Mouse (Mus musculus) thymus, postnatal 4 days (tissue): Measurements from ENCODE around the gene Ilkap.

Source experiments
- DNase-seq: peaks from one replicate; pipeline ENCODE4 v3.0.0; 2021

The Ilkap gene

DNA sequence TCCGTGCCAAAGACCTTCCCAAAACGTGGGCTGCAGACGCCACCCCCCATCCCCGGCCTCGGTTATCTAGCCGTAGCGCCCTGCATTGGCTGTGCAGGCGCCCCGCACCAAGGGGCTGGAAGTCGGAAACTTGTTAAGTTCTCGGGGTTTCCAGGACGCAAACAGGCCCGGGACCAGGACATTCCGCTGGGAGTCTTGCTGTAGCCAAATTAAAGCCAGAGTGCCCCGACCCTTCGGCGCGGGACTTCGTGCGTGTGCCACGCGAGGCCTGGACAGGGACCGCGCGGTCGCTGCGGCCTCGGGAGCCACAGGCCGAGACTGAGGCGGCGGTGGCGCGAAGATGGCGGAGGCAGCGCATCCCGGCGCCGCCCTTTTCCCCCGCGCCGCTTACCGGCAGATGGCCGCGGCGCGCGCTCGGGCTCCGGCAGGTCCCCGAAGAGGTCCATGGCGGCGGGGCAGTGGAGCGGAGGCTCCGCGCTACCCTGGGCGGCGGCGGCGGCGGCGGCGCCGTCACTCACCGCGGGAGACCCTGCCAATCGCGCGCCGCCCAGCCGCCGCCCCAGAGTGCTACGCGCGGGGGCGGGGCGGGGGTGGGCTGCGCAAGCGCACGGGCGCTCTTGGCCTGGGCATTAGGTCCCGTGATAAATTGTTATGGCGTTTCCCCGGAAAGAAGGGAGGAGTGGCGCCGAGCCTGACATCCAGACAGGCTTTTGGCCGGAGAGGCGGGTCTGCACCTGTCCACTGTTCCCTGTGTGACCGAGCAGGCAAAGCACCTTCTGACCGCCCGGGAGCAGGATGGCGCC, at the start of gene Ilkap:
Gene Ilkap, minus strand, starts transcription at position 556 of the 803 bp plus-strand sequence.
- DNase-seq: peak; percentile 87

DNA sequence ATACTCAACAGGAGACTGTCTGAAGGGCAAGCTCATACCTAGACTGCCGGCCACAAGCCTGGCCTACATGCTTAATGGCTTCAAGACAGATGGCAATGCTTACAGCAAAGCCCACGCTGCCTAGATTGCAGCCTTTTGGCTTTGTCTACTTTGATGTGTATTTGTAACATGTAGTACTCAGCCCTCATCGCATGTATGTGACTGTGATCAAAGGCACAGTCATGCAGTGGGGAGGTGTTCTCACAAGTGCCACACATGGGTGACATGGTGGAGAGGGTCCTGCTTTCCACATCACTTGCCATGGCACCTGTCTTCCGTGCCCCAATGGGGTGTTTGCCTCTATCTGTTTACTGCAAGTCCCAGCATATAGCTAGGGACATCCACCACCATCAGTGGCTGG, 47.9 kb upstream of the Ilkap start:
- no peak for DNase-seq

DNA sequence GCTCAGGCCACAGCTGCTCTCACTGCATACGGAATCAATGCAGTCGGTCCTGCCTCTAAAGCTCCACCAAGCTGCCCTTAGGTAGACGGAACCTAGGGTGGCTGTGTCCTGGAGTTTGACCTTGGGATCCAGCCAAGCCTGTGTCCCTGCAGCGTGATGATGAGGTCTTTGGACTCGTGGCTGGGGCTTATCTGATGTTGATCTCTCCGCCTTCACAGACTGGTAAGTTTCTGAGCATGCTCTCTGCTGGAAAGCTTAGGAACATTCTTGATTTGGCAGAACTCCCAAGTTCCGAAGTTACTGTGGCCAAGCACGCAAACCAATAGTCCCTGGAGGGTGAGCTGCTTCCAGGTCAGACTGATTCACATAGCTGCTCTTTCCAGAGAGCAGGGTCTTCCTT, 47.4 kb upstream of the Ilkap start:
- DNase-seq: no peak

DNA sequence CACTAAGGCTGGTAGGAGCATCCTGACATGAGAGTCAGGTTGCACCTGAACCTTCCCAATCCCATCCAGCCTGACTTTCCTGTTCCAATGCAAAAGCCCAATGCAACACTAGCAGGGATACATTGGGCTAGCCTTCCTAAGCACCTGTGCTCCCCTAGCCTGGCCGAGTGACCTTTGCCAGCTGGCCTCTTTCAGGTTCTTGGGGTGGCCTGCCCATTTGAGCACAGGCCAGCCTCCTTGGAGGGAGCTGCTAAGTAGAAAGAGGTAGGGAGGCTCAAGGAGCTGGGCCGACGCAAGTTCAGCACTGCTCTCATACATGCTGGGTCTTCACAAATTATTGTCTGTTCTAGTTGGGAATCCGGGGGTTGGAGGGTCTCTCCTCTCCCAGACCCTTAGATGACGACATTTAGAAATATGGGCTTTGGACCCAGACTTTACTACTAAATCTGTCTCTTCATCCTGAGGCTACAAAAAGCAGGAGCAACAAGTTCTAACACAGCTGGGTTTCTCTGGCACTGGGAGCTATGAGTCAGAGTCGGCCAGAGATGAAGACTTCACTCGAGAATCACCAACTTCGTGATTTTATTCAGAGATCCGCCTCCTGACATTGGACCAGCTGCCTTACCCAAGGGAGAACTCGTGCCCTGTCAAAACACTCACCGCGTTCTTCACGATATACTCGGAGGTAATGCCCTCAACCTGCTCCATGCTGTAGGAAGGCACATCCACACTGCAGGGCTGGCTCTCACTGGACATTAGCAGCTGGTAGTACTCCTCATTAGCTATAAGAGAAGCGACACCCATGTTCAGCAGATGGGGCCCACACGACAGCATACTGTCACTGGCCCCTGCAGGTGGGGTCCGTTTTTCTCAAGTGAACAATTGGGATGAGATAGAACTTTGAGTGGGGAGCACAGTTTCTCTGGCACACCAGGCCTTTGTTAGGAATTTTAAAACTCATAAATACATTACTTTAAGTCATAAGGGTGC, 46.5 kb upstream of the Ilkap start:
- DNase-seq: no peak

DNA sequence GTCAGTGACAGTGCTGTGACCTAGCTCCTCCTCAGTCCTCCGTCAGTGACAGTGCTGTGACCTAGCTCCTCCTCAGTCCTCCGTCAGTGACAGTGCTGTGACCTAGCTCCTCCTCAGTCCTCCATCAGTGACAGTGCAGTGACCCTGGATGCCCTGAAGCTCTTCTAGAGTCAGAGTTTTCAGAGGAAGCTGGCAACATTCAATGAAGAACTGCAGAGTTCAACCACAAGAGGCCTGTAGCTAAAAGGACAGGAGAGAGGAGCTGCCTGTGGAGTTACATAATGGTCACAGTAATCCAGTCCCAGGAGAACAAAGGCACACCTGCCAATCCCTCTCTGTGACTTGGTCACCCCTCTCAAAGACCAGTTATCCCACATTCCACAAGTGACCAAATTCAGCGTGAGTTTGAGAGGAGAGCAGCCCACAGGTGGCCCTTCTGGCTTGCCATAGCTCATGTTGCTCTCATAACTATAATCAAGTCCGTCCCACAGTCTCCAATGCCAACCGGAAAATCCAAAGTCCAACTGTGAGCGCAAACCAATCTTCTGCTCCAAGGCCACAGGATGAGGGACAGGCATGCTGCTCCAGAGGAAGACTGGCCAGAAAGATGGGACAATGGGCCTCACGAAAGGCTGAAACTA, 43.9 kb upstream of the Ilkap start:
- DNase-seq: no peak

DNA sequence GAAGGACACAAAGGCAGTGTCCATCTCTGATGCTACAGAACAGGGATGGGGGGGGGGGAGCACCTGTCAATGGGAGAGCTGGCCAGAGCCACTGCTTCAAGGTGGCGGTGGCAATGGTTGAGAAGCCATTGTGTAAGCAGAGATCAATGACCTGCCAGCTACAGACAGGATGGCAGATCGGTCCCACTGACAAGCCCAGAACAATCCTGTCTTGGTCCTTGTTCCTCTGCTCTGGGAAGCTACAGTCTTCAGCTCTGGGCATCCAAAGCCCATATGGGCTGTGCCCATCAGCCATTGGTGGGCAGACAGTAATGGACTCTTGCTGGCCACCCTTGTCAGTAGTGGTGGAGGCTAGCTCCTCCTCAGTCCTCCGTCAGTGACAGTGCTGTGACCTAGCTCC, 43.2 kb upstream of the Ilkap start:
- no peak for DNase-seq

GRCm38 (mm10) chr1:91439776-91440175, 41.2 kb upstream of the Ilkap start:
- DNase-seq: no peak

DNA sequence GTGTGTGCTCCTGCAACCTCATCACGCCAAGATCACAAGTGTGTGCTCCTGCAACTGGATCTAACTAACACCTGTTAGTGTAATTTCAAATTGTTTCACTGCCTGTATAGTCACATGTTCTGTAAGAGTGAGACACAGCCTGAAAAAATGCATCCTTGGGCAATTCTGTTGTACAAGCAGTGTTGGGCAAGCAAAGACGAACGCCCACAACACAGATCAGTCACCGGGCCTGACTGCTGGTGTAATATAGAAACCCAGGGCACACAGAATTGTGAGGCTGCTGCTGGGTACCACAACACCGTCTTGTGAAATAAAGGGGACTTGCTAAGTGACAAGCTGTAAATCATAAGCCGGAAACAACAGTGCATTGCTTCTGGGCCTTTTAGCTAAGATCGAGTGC, 39.0 kb upstream of the Ilkap start:
- no peak for DNase-seq

- DNase-seq: no peak
Measured at GRCm38 (mm10) chr1:91437083-91437400, 38.4 kb upstream of the Ilkap start.

DNA sequence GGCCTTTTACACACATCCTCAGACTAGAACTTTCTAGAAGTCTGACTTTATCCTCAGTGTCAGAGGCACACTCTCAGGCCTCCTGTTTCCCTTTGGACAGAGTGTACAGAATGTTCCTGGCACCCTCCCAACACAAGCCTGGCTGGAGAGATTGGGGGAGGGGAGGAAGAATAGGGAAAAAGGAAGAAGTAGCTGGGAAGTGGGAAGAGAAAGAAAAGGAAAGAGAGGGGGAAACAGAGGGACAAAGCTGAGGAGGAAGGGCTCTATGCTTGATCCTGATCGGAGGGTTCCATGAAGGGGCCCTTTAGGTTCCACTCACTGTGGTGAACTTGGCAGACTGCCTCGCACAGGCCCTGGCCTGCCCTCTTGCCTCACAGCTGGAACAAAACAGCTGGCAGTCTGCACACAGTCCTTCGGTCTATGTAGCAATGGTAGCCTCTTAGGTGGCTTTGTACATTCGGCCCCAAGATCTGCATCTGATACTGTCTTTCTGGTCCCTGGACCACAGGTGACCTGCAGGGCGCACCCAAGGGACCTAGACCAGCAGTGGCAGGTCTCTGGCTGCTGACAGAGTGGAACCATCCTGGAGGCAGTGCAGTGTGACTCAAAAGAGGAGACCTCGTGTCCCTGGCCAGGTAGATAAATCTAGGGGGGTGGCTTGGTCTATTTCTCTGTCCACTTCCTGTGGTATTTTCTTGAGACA, 37.9 kb upstream of the Ilkap start:
- no peak for DNase-seq

DNA sequence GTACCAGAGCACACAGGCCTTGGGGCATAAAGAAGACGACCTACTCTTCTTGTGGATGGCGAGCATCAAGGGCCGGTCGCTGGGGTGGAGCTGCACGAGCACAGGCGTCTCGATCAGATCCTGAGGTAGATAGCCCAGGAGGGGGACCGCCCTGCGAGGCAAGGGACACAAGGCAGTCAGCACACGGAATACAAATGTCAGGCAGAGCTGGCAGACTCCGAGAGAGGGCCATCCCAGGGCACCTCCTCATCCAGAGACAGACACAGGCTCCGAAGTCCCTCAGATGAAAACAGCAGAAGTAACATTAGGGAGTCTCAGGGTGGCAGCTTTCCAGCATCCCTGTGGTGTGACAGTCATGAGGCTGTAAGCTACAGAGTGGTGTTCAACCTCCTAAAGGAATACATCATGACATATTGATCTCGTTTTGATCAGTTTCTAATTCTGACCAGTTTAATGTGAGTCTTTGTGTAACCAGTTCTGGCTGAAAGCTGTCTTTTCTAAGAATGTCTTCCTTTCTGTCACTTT, 37.1 kb upstream of the Ilkap start:
- no peak for DNase-seq

GRCm38 (mm10) chr1:91434905-91435304, 36.3 kb upstream of the Ilkap start:
- DNase-seq: no peak

DNA sequence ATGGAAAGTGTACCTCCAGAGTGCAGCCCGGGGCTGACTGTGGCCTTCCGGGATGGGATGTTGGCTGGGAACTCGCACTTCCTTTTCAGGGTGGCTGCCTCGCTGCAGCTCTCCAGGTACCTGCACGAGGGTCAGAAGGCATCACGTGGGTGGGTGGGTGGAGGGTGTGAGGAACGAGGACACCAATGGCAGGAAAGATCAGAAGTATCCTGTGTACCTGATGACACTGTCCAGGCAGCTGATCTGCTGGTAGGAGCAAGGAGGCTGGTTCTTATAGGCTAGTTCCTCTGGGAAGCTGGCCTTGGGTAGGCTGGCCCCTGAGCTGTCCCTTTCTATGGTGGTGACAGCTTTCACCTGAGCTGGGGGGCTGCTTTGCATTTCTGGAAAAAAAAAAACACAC, 32.1 kb upstream of the Ilkap start:
- DNase-seq: no peak

DNA sequence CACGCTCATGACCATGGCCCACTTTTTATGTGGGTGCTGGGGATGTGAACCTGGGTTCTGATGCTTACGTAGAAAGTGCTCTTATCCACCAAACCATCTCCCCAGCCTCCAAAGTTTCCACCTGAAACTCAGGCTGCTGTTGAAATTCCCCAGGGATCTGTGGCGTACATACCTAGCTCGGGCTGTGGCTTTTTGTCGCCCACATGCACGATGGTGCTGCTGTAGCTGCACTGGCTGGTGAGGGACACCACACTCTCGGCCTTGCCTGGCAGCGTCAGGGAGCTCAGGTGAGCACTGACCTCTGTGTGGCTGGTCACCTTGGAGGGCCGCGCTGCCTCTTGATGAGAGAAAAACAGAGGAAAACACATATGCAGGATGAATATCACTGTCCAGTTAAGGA, 30.6 kb upstream of the Ilkap start:
- no peak for DNase-seq

- DNase-seq: peak; percentile 94
Measured at GRCm38 (mm10) chr1:91428614-91429013, 30.0 kb upstream of the Ilkap start.

DNA sequence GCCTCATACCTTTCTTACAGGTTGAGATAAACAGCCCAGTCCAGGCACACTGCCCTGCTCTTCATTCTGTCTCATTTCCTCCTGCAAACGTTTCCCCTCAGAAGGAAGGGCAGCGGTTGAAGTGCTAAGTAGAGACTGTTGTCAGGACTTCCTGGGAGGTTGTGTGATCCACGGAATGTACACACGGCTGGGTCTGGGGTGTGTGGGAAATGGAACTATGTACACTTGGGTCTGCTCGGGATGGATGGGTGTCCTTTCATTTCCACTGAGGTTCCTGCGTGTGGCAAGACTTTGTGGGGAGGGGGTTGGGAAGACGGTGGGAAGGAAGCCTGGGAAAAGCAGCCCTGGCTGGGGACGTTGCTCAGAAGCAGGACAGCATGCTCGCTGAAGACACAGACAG, 27.8 kb upstream of the Ilkap start:
- DNase-seq: no peak

GRCm38 (mm10) chr1:91420601-91421065, 22.0 kb upstream of the Ilkap start:
- no peak for DNase-seq

GRCm38 (mm10) chr1:91419862-91420600, 21.4 kb upstream of the Ilkap start:
- DNase-seq: no peak

DNA sequence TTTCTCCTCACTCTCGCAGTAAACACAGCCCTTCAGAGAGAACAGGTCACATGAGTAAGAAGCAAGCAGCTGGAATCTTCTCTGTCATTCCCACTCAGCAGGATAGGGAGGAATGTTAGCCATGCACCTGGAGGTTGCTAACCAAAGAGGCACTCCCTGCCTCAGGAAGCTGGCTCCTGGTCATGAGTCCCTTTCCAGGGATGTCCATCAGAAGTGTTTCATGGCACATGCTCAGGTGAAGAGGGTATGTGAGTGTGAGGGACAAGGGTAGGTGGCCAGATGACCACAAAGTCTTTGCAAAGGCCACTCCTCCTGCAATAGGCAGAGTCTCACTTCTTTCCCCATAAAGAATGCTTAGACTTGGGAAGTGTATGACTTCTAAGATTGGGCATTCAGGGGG, 19.4 kb upstream of the Ilkap start:
- DNase-seq: no peak

- DNase-seq: no peak
Measured at GRCm38 (mm10) chr1:91415311-91415710, 16.7 kb upstream of the Ilkap start.

GRCm38 (mm10) chr1:91414903-91415302, 16.3 kb upstream of the Ilkap start:
- no peak for DNase-seq
